Mouse (Mus musculus) liver, embryonic 11.5 days (tissue): Measurements from ENCODE around the gene Dcun1d4. TPM values are rescaled to one million over a fixed set of nuclear protein-coding genes. Genes with fewer than 3 reads are reported as not detected.

ENCODE experiments used
- ATAC-seq: fragments of 200-750 bp; cut with Nextera tagmentation; replicated peaks from 2 replicates; pipeline ENCODE4 v1.8.0; 2017; ENCODE audit warnings: moderate number of reproducible peaks, mild to moderate bottlenecking, moderate TSS enrichment, moderate library complexity; ENCODE audit not compliant: low FRiP score
- DNase-seq: peaks from one replicate; pipeline ENCODE4 v3.0.0-alpha.2; 2017; ENCODE audit warnings: low spot score
- H3K27ac ChIP-seq: fragments of 300-500 bp; sonication (generic); 2 replicates; pipeline ENCODE4 v1.5.1; 2014; ENCODE audit warnings: mild to moderate bottlenecking, low read depth, low read length, control low read depth
- H3K27me3 ChIP-seq: fragments of 300-500 bp; sonication (generic); replicated peaks from 2 replicates; pipeline ENCODE4 v1.6.1; 2014; ENCODE audit warnings: low read length, mixed read lengths; ENCODE audit not compliant: control insufficient read depth, insufficient read depth
- H3K36me3 ChIP-seq: fragments of 300-500 bp; sonication (generic); 2 replicates; pipeline ENCODE4 v1.6.1; 2014; ENCODE audit warnings: mild to moderate bottlenecking, low read length, moderate library complexity, mixed read lengths; ENCODE audit not compliant: control insufficient read depth, insufficient read depth
- H3K4me1 ChIP-seq: fragments of 300-500 bp; sonication (generic); replicated peaks from 2 replicates; pipeline ENCODE4 v1.6.1; 2014; ENCODE audit warnings: low read length, mixed read lengths; ENCODE audit not compliant: control insufficient read depth, insufficient read depth
- H3K4me2 ChIP-seq: fragments of 300-500 bp; sonication (generic); 2 replicates; pipeline ENCODE4 v1.6.1; 2014; ENCODE audit warnings: mild to moderate bottlenecking, control low read depth, moderate library complexity
- H3K4me3 ChIP-seq: fragments of 300-500 bp; sonication (generic); 2 replicates; pipeline ENCODE4 v1.5.1; 2014; ENCODE audit warnings: low read depth, low read length, control low read depth
- H3K9ac ChIP-seq: fragments of 300-500 bp; sonication (generic); 2 replicates; pipeline ENCODE4 v1.6.1; 2014; ENCODE audit warnings: low read depth, low read length, control low read depth
- H3K9me3 ChIP-seq: fragments of 300-500 bp; sonication (generic); 2 replicates; pipeline ENCODE4 v1.6.1; 2016; ENCODE audit warnings: low read length, inconsistent platforms, mixed read lengths; ENCODE audit not compliant: control insufficient read depth
- WGBS: fragments of 180-500 bp; shearing (Covaris S2); extraction: QIAGEN DNeasy Blood & Tissue Kit; methylation state at CpG from one replicate; pipeline ENCODE4 v1.1.7; 2014; 5-methylcytosine and 5-hydroxymethylcytosine counted together
- polyA plus RNA-seq: library from polyadenylated mRNA; unstranded; fragments of >200 nt; fragmentation: Nextera tagmentation; extraction: Ambion mirVana; gene quantifications from 2 replicates; pipeline ENCODE4 v1.2.1, GENCODE M21; 2014

Gene Dcun1d4
- polyA plus RNA-seq, 1 experiment from 2014 or later = 14.8 TPM

- Histone ChIP-seq H3K4me1 (no peaks in the 10 kb centered on the region), H3K27ac (no peak overlapping the region), H3K9me3 (no peaks in the 10 kb centered on the region), H3K4me3 (no peak overlapping the region), H3K36me3 (no peaks in the 10 kb centered on the region), H3K9ac (no peak overlapping the region), H3K27me3 (no peaks in the 10 kb centered on the region), H3K4me2 (no peak overlapping the region)
- DNase-seq = no peak
- 43% methylated on average over 7 of the region's 7 CpGs for WGBS
- no peak for ATAC-seq
These were observed 104.7 kb downstream of the Dcun1d4 start for GRCm38 (mm10) chr5:73585212-73586115.

GRCm38 (mm10) chr5:73586597-73586996 lies 105.8 kb downstream of the Dcun1d4 start:
- Histone ChIP-seq H3K4me2 (no peak overlapping the region), H3K36me3 (no peaks in the 10 kb centered on the region), H3K27me3 (no peaks in the 10 kb centered on the region), H3K9me3 (no peaks in the 10 kb centered on the region), H3K4me3 (no peak overlapping the region), H3K27ac (no peak overlapping the region), H3K9ac (no peak overlapping the region), H3K4me1 (no peaks in the 10 kb centered on the region)
- no peak for DNase-seq
- WGBS = 79% methylated on average over 4 of the region's 4 CpGs
- no peak for ATAC-seq

- H3K9me3 ChIP-seq = no peaks in the 10 kb centered on the region
- H3K36me3 ChIP-seq = no peaks in the 10 kb centered on the region
- no peak for DNase-seq
- H3K9ac ChIP-seq = no peak overlapping the region
- H3K4me2 ChIP-seq = no peak overlapping the region
- H3K27me3 ChIP-seq = no peaks in the 10 kb centered on the region
- no peak for ATAC-seq
- H3K27ac ChIP-seq = no peak overlapping the region
- H3K4me3 ChIP-seq = no peak overlapping the region
- WGBS = 64% methylated on average over 3 of the region's 3 CpGs
- no peaks in the 10 kb centered on the region for H3K4me1 ChIP-seq
These were observed 106.3 kb downstream of the Dcun1d4 start for GRCm38 (mm10) chr5:73587119-73587518.

- Histone ChIP-seq H3K9ac (no peak overlapping the region), H3K36me3 (no peaks in the 10 kb centered on the region), H3K27me3 (no peaks in the 10 kb centered on the region), H3K4me1 (no peaks in the 10 kb centered on the region), H3K9me3 (no peaks in the 10 kb centered on the region), H3K27ac (no peak overlapping the region), H3K4me2 (no peak overlapping the region), H3K4me3 (no peak overlapping the region)
- DNase-seq (no peak), ATAC-seq (no peak)
- WGBS = 63% methylated on average over 5 of the region's 5 CpGs
These were observed 118.3 kb downstream of the Dcun1d4 start for GRCm38 (mm10) chr5:73598943-73599695.

- 87% methylated on average over 2 of the region's 2 CpGs for WGBS
- no peak for DNase-seq
- H3K27me3 ChIP-seq = no peaks in the 10 kb centered on the region
These were observed 119.2 kb downstream of the Dcun1d4 start for GRCm38 (mm10) chr5:73599991-73600390.

GRCm38 (mm10) chr5:73601361-73601763 lies 120.6 kb downstream of the Dcun1d4 start:
- H3K36me3 ChIP-seq = no peaks in the 10 kb centered on the region
- no peaks in the 10 kb centered on the region for H3K9me3 ChIP-seq
- 77% methylated on average over 8 of the region's 8 CpGs for WGBS
- no peak overlapping the region for H3K4me3 ChIP-seq
- H3K4me2 ChIP-seq = no peak overlapping the region
- no peak overlapping the region for H3K27ac ChIP-seq
- DNase-seq (no peak), ATAC-seq (no peak)
- no peak overlapping the region for H3K9ac ChIP-seq
- no peaks in the 10 kb centered on the region for H3K4me1 ChIP-seq
- no peaks in the 10 kb centered on the region for H3K27me3 ChIP-seq

More at GRCm38 (mm10) chr5:73599991-73600390, 119.2 kb downstream of the Dcun1d4 start:
- no peaks in the 10 kb centered on the region for H3K36me3 ChIP-seq
- H3K9ac ChIP-seq = no peak overlapping the region
- H3K4me1 ChIP-seq = no peaks in the 10 kb centered on the region
- no peak for ATAC-seq
- H3K4me2 ChIP-seq = no peak overlapping the region
- H3K4me3 ChIP-seq = no peak overlapping the region
- no peak overlapping the region for H3K27ac ChIP-seq
- H3K9me3 ChIP-seq = no peaks in the 10 kb centered on the region

- DNase-seq (no peak), ATAC-seq (no peak)
- H3K4me3 ChIP-seq = no peak overlapping the region
- no peaks in the 10 kb centered on the region for H3K9me3 ChIP-seq
- H3K4me1 ChIP-seq = no peaks in the 10 kb centered on the region
- 71% methylated on average over 3 of the region's 3 CpGs for WGBS
- no peak overlapping the region for H3K27ac ChIP-seq
- no peak overlapping the region for H3K9ac ChIP-seq
- no peaks in the 10 kb centered on the region for H3K36me3 ChIP-seq
- H3K4me2 ChIP-seq = no peak overlapping the region
- H3K27me3 ChIP-seq = no peaks in the 10 kb centered on the region
These were observed 122.1 kb downstream of the Dcun1d4 start for GRCm38 (mm10) chr5:73602865-73603264.

GRCm38 (mm10) chr5:73604542-73604941 lies 123.7 kb downstream of the Dcun1d4 start:
- DNase-seq = no peak
- Histone ChIP-seq H3K36me3 (no peaks in the 10 kb centered on the region), H3K27ac (no peak overlapping the region), H3K9ac (no peak overlapping the region), H3K4me1 (no peaks in the 10 kb centered on the region), H3K4me3 (no peak overlapping the region), H3K27me3 (no peaks in the 10 kb centered on the region), H3K4me2 (no peak overlapping the region), H3K9me3 (no peaks in the 10 kb centered on the region)
- ATAC-seq = no peak
- WGBS = 88% methylated on average over 6 of the region's 6 CpGs
